Mouse (Mus musculus): Measurements from ENCODE around the gene Camsap2.

Gene Camsap2

GRCm38 (mm10) chr1:136344281-136344680 lies 1.6 kb downstream of the Camsap2 start:
- DNase-seq (ENCODE audit: low read depth, low spot score), result no peak

- DNase-seq (ENCODE audit: low read depth, low spot score), result no peak
These were observed 2.2 kb downstream of the Camsap2 start for GRCm38 (mm10) chr1:136343727-136344126.

- DNase-seq (ENCODE audit: low read depth, low spot score), result no peak
These were observed 5.4 kb downstream of the Camsap2 start for GRCm38 (mm10) chr1:136340541-136340940.

GRCm38 (mm10) chr1:136334743-136335142 lies 11.2 kb downstream of the Camsap2 start:
- no peak for DNase-seq (ENCODE audit: low read depth, low spot score)

GRCm38 (mm10) chr1:136333512-136333911 lies 12.4 kb downstream of the Camsap2 start:
- no peak for DNase-seq (ENCODE audit: low read depth, low spot score)

DNA sequence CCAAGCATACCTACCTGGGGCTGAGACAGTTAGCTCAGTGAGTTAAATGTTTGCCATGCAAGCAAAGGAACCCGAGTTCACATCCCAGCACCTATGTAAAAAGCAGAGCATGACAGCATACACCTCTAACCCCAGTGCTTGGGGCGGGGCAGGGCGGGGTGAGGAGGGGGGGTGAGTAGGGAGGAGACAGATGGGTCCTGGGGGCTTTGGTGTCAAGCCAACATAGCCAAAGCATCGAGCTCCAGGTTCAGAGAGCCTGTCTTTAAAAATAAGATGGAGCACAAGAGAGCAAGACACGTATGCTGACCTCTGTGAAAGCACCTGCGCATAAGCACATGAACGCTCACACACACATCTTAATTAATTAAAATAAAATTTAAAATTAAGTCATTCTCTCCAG lies 12.8 kb downstream of the Camsap2 start:
- DNase-seq (ENCODE audit: low read depth, low spot score), result no peak

DNA sequence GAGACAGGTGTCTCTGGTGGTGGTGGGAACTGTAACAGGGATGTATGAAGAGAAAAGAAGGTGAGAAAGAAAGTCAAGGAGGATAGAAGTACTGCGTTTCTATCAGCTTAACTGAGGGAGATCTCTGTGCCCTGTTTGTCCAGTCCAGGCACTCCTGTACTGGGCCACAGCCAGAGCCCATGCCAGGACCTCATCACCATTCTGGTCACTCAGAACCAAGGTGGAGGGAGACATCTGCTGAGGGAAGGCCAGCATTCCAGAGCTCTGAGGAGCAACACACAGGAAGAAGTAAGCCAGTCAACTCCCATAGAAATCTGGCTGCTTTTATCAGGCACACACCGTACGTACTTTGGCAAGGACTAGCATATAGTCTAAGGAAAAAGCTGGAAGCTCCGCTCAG lies 14.1 kb downstream of the Camsap2 start:
- no peak for DNase-seq (ENCODE audit: low read depth, low spot score)

DNA sequence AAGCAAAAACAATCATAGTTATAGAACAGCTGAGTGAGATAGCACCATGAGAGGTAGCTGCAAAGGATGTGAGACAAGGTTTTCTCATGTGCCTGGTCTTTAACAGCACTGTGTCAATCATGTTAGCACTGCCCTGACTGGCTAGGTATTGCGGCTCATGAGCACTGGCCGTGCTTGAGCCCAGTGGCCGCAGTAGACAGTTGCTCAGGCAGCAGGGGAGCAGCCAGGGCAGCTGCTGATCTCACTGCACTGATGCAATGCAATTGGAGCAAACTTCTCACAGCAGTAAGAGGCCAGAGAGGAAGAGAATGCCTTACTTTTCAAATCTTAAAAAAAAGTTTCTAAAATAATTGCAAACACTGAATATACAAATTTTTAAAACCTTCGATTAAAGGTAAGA lies 16.5 kb downstream of the Camsap2 start:
- no peak for DNase-seq (ENCODE audit: low read depth, low spot score)

GRCm38 (mm10) chr1:136328640-136329039 lies 17.3 kb downstream of the Camsap2 start:
- DNase-seq (ENCODE audit: low read depth, low spot score), result no peak

GRCm38 (mm10) chr1:136327638-136328037 lies 18.3 kb downstream of the Camsap2 start:
- DNase-seq (ENCODE audit: low read depth, low spot score), result no peak

GRCm38 (mm10) chr1:136325933-136326332 lies 20.0 kb downstream of the Camsap2 start:
- DNase-seq (ENCODE audit: low read depth, low spot score), result no peak

DNA sequence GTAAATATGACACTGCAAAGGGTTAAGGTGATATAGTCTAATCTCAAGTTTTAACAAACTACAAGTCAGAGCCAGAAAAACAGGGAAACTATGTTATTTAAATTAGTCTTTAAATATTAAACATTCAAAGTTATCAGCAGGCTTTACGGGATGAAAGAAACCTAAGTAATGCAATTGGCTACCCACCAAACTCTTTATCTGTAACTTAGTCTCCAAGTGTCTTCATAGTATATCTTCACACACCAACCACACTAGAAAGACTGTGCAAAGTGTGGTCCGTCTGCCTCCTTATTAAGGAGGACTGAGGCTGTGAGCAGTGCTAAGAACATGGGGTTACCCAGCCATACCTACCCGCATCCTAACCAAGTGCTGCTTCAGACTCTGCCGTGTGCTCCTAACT lies 23.6 kb downstream of the Camsap2 start:
- no peak for DNase-seq (ENCODE audit: low read depth, low spot score)

- no peak for DNase-seq (ENCODE audit: low read depth, low spot score)
These were observed 29.6 kb downstream of the Camsap2 start for GRCm38 (mm10) chr1:136316317-136316716.

GRCm38 (mm10) chr1:136309193-136309592 lies 36.7 kb downstream of the Camsap2 start:
- DNase-seq (ENCODE audit: low read depth, low spot score), result no peak

DNA sequence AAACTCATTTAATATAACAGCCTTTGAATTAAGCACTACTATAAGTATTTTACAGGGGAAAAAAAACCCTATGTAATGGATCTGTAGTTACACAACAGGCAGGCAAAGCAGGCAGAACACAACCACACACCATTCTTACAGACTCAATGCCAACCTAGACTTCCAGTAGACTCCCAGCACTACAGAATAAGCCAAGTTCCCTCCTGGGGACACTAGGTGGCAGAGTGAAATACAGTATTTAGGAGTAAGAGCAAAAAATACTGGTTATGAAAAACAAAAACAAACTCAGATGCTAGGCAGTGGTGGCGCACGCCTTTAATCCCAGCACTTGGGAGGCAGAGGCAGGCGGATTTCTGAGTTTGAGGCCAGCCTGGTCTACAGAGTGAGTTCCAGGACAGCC lies 39.5 kb downstream of the Camsap2 start:
- DNase-seq (ENCODE audit: low read depth, low spot score), result no peak

- DNase-seq (ENCODE audit: low read depth, low spot score), result no peak
These were observed 51.9 kb downstream of the Camsap2 start for GRCm38 (mm10) chr1:136293961-136294360.

- no peak for DNase-seq (ENCODE audit: low read depth, low spot score)
These were observed 56.1 kb downstream of the Camsap2 start for GRCm38 (mm10) chr1:136289803-136290202.

DNA sequence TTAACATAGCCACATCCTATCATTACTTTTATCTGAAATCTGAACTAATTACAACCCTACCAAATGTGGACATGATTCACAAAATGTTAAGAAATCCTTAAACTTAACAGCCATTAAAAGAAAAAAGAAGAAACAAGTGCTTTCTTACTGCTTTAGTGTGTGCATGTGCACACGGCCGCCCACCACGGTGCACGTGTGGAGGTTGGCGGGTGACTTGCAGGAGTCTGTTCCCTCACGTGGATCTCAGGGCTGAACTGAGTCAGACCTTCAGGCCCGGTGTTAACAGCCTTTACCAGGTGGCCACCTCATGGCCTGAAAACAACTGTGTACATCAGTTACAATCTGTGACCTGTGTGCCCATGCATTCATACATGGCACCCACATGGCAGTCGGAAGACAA lies 68.5 kb downstream of the Camsap2 start:
- no peak for DNase-seq (ENCODE audit: low read depth, low spot score)

DNA sequence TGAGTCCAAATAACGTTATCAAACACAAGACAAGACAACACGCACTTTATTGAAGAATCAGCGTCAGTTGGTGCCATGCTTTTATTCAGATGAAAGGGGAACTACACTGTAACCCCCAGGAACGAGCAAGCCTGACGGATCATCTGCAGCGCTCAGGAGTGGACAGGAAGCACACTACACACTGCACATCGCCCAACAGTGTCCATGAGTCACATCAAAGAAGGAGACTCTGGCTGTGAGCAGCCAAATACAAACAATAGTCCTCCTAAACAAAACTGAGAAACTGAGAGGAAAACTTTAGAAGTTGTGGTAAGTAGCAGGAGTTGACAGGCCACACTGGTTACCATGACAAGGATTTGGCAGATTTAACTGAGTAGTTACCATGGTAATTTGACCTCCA lies 77.7 kb downstream of the Camsap2 start:
- DNase-seq (ENCODE audit: low read depth, low spot score), result no peak

DNA sequence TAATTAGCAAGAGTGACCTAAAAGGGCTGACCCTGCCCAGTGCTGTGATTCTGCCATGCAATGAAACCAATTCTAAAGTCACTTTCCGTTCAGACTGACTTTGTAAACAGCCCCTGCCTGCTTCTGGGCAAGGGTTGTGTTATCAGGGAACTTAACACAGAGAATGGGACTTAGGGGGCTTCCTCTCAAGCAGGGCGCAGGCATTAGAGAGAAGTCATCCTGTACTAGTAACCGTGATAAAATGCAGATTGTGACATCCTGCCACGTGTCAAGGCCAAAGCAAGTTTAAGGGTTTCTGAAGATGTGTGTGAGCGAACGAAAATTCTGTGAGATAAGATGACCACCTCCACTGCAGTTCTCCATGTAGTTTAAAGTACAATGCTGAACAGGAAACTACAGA lies 79.8 kb downstream of the Camsap2 start:
- DNase-seq (ENCODE audit: low read depth, low spot score), result no peak

DNA sequence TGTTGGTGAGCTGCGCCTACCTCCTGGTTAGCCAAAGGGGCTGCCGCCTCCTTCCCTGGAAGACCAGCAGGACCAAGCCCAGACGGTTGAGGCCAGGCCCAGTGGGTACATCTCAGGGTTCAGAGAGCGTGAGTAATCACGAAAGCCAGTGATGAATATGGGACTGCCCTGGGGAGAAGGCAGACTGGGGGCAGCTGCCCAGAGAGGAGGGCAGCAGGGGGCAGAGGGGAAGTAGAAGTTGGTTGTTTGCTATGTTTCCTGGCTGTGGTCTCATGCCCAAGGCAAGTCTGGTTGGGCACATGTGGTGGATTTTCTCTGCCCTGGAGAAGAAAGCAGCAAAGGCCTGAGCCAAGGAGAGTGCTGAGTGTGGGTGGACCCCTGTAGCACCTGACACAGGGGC lies 82.5 kb downstream of the Camsap2 start:
- DNase-seq (ENCODE audit: low read depth, low spot score), result no peak

DNA sequence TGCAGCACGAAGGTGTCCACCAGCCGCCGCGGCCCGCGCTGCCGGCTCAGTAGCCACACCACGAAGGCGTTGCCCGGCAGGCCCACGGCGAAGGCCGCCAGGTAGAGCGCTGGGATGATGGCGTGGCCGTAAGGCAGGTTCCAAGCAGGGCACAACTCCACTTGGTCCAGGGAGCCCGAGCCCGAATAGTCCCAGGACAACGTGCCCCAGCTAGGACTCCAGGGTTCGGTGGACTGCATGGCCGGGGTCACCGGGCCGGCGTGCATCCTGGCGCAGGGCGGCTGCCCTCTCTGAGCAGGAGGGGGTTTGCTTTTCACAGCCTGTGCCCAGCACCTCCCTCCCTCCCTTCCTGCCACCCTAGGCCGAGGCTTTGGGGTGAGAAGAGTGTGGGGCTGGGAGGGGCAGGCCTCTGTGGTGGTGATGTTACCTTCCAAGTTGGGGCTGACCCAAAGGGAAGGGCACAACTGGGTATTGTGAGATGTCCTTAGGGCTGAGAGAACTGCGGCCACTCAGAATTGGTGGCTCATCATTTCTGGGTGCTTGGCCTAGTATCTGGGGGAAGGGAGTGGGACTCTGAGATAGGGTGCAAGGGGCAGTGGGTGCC lies 85.2 kb downstream of the Camsap2 start, which contains the start of gene Gpr25:
TSS of gene Gpr25 (minus strand) at position 239 of the 604 bp plus-strand sequence.
- no peak for DNase-seq (ENCODE audit: low read depth, low spot score)

DNA sequence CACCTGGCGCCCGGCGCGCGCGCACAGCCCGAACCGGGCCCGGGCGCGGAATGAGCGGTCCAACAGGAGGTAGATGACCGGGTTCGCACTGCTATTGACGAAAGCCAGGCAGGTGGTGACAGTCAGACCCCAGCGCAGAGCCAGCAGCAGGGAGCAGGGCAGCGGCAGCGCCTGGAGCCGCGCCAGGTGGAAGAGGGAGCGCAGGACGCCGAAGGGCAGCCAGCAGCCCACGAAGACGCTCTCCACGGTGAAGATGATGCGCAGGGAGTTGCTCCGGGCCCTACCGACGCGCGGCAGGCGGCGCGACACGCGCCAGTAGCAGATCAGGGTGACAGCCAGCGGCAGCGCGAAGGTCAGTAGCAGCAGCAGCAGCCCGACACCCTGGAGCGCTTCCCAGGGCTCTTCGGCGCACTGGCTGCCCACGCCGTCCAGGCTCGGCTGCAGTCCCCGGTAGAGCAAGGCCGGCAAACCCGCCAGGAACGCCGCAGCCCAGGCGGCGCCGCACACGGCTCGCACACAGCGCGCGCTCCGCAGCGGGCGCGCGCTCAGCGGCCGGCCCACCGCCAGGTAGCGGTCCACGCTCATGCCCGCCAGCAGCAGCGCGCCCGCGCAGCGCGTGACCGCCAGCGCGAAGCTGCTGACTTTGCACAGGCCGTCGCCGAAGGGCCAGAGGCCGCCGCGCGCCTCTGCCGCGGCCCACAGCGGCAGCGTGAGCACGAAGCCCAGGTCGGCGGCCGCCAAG lies 85.8 kb downstream of the Camsap2 start:
- DNase-seq (ENCODE audit: low read depth, low spot score), result peak; percentile 38

- no peak for DNase-seq (ENCODE audit: low read depth, low spot score)
These were observed 86.4 kb downstream of the Camsap2 start for GRCm38 (mm10) chr1:136259543-136259892.

All from embryo, embryonic 11.5 days (tissue).